Mouse (Mus musculus) frontal cortex, postnatal 10 days (tissue): ENCODE measurements around the gene Gstz1.
A peak's percentile ranks its signal among the peaks of the same experiment; 100 is the strongest.
"Not testable (repeated sequence)": the region's sequence is repeated elsewhere in the genome, so short reads cannot be mapped to it uniquely, and the experiment has no call there.

Experiments used
- DNase-seq, 2 experiments: peaks; one replicate each; pipeline ENCODE4 v3.0.0; 2022; ENCODE audit warnings: low spot score in 2 of 2, mixed read lengths in 1 of 2

Gstz1 gene

GRCm38 (mm10) chr12:87158099-87158498 is 11.1 kb downstream of the Gstz1 start:
- DNase-seq, result no peak

GRCm38 (mm10) chr12:87160310-87160709 is 13.3 kb downstream of the Gstz1 start:
- no peak for DNase-seq

- no peak for DNase-seq
Measured at GRCm38 (mm10) chr12:87160815-87161214, 13.8 kb downstream of the Gstz1 start.

DNA sequence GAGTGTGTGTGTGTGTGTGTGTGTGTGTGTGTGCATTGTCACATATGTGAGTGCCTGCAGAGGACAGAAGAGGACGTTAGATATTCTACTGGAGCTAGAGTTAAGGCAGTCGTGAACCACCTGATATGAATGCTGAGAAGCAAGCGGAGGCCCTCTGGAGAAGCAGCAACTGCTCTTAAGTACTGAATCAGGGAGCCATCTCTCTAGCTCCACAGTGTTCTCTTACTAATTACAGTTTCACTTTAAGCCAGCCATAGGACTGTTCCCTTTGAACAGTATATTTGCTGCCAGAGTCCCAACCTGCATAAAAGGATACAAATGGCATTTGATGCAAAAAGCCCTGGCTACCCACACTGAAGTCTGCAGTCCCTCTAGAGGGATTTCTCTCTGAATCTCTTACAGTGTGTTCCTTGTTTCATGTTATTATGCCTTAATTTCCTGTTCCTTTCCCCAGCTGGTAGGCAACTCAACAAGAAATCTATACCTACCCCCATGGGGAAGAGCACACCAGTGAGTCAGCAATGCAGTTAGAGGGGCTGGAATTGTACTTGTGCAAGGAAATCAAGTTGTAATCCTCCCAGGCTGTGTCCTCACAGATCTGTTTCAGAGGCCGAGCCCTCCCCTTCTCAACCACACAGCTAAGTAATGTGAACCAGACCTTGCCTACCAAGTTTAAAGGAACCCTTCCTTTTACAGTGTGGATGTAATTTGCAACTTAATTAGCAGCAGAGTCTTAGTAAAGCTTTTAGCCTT is 28.4 kb downstream of the Gstz1 start:
- no peak for DNase-seq

GRCm38 (mm10) chr12:87177631-87178030 is 30.7 kb downstream of the Gstz1 start:
- DNase-seq, result no peak

- DNase-seq, result no peak
Measured at GRCm38 (mm10) chr12:87193008-87193407, 46.0 kb downstream of the Gstz1 start.

DNA sequence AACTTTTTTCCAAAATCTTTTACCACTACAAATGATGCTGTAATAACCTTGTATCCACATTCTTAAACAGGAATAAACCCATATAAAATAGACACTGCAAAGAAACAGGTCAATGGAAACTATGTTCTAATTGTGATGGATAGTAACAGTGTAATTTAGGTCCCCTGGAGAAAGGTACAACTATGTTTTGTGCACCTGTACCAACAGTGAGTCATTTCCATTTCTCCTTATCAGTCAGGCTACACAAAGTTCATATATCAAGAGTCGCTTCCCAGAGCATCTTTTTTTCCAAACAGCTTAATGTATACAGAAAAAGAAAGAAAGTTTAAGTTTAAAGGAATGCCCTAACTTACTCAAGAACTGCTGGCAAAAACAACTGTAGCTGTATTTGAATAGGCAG is 48.1 kb downstream of the Gstz1 start:
- DNase-seq, result no peak

DNA sequence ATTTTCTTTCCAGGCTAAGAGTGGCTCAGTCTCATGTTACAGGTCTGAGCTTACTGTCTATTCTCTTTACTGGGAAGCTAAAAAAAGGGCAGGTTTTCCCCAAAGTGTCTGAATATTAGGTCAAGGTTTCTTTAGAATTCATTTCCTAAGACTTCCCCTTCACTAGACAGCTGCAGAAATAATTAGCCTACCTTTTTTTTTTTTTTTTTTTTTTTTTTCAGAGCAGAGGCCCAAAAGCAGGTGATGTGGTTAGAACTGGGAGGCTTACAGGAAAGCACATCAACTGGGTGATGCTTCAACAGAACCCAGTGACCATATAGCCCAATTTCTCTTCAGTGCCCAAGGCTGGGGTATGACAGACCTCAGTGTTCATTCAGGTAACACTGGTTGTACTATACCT is 49.3 kb downstream of the Gstz1 start:
- DNase-seq, result no peak

GRCm38 (mm10) chr12:87198792-87199191 is 51.8 kb downstream of the Gstz1 start:
- no peak for DNase-seq

- peak in 1 of 2 experiments; percentile 22 for DNase-seq
Measured at GRCm38 (mm10) chr12:87199206-87199972, 52.4 kb downstream of the Gstz1 start, which contains the start of gene Samd15. Samd15 (plus strand) TSS chr12:87199723.

DNA sequence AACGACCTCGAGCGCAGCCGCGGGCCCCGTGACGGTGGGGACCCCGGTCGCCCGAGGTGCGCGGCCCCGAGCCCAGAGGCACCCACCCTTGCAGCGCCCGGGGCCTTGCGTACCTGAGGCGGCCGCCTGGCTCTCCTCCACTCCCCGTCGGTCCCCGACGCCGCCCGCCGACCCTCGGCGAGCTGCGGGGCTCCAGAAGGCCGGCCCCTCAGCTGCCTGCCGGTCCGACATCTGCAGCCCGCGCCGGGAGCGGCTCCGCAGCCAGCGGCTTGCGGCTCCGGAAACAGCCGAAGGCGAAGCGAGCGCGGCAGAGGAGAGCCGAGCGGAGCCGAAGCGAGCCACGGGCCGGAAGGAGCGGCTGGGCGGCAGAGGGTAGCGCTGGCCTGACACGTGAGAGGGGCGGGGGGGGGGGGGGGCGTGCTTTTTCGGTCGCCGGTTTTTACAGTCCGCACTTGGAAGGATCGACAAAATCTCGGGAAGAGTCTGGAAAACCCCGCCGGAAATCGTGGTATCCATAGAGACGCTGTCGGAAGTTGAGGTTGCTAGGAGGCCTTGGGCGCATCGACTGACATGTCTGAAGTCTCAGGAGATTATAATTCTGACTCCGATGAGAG is 53.1 kb downstream of the Gstz1 start, which contains the start of gene Tmed8:
Gene Tmed8, minus strand, starts transcription at position 482 of the 614 bp plus-strand sequence.
- DNase-seq, result peak; percentile 74 to 79

DNA sequence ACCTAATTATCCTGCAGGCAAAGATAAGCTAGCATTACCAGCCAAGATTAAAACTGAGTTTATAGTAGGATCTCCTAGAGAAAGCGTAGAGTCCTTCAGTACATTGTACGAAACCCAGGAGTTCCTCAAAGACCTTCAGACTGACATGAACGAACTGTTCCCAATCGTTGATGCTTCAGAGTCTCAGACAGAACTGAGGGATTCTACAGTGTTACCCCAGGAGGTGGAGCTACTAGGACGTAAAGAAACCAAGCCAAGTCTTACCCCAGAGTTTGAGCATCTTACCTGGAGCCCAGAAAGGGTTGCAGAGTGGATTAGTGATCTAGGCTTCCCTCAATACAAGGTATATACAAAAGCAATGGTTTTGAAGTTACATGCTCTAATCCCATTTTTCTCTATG is 54.7 kb downstream of the Gstz1 start:
- no peak for DNase-seq

GRCm38 (mm10) chr12:87205789-87206188 is 58.8 kb downstream of the Gstz1 start:
- not testable (repeated sequence) for DNase-seq

- DNase-seq, result no peak
Measured at GRCm38 (mm10) chr12:87212844-87213606, 66.1 kb downstream of the Gstz1 start.
